Mouse (Mus musculus): ENCODE data around the gene Gm10118. TPM values are rescaled to one million over a fixed set of nuclear protein-coding genes. Genes with fewer than 3 reads are reported as not detected.

The Gm10118 gene
- not detected for total RNA-seq (2023)

GRCm38 (mm10) chr10:63927334-63927733, at the start of gene Gm10118:
Gm10118 (minus strand) TSS chr10:63927434.

Other genes with a start within 250 kb of the Gm10118 start
- gene Lrrtm3, start 162.8 kb upstream of the Gm10118 start, total RNA-seq (2023), result not detected